Mouse (Mus musculus): ENCODE results near the gene Hdac11.

Gene Hdac11

DNA sequence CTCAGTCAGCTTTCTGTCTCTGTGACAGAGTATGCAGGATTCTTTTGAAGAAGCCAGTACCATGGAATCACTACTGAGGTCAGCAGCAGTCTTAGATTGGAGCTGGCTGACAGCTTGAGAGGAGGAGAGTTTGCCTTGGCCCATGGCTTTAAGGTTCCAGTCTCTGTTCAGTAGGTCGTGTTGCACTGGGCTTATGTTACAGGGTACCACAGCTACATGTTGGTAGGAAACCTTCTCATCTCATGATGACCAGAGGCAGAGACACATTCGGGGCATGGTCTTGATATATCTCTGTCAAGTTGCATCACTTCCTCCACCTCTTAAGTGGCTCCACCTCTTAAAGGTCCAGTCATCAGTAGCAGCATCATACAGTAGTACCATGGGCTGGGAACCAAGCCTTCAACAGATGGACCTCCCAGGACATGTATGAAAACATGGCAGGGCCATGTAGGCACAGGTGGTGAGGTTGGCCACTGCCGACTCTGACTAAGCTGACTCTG is 15.0 kb downstream of the Hdac11 start:
- DNase-seq: no peak

GRCm38 (mm10) chr6:91172381-91172780 is 15.9 kb downstream of the Hdac11 start:
- no peak for DNase-seq

- peak; percentile 20 for DNase-seq
Measured at GRCm38 (mm10) chr6:91173221-91173880, 16.9 kb downstream of the Hdac11 start.

DNA sequence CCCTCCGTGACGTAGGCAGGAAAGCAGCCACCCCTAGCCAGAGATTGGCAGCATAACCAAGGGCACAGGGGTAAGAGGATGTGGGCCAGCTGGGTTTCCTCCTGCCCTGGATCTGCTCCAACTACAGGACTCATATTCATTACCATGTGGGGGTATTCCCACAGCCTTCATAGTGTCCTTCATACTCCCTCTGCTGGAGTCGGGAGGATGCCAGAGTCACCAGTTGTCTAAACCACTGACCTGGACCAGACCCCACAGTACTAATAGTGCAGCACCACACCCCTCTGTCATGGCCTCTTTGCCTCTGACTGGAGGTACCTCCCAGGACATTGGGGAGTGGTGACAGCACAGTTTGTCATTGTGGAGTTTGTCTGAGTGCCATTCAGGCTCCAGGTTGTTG is 17.7 kb downstream of the Hdac11 start:
- no peak for DNase-seq

- DNase-seq: no peak
Measured at GRCm38 (mm10) chr6:91180767-91181171, 24.3 kb downstream of the Hdac11 start.

DNA sequence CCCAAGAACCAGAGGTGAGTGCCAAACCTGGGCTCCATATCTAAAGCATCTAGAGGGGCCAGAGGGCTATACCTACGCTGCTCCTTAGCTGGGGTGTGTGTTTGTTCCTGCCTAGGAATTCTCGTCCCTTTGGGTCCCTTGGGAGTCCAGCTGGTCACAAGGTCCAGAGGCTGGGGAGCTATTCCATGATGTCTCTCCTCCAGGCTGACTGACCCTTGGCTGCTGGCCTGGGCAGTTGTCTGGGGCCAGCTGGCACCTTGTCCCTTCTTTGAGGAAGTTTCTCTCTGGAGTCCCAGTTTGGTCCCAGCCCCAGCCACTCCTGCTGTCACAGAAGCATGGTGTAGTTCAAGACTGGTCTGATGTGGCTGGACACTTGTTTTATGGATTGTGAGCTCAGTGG is 24.9 kb downstream of the Hdac11 start:
- DNase-seq: peak; percentile 75

DNA sequence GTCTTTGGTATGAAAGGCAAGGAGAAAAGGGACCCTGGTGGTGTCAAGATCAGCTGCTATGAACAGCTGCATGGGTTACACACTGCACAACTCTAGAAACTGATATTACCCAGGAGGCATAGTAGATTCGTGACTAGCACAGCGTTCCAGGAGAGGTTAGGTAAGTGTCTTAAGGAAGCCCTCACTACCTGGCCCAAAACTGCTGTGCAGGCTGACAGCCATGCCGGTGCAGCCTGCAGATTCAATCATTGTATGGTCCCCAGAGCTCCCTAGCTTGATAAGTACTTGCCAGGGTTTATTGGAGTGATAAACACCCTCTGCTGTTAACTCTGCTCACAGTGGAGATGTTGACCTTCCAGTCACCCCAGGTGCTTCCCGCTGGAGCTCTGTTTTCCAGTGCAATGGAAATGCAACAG is 25.6 kb downstream of the Hdac11 start:
- DNase-seq: no peak

GRCm38 (mm10) chr6:91183041-91183440 is 26.6 kb downstream of the Hdac11 start:
- DNase-seq: no peak

- DNase-seq: no peak
Measured at GRCm38 (mm10) chr6:91183980-91184379, 27.5 kb downstream of the Hdac11 start.

DNA sequence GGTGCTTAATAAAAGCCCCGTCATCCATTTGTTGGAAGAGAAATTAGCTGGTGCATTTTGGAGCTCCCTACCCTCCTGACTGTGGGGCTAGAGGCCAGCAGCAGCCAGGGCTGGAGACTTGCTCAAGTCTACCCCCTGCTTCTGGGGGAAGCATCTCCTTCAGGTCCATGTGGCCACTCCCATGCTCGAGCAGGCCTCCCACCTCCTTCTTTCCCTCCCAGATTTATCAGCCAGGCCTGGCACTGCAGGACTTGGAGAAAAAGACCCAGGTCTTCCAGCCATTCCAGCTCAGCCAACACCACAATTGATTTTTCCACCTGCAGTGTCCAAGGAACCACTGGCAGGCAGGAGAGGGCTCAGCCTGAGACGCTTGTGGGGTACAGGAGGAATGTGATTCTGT is 28.3 kb downstream of the Hdac11 start:
- DNase-seq: no peak

DNA sequence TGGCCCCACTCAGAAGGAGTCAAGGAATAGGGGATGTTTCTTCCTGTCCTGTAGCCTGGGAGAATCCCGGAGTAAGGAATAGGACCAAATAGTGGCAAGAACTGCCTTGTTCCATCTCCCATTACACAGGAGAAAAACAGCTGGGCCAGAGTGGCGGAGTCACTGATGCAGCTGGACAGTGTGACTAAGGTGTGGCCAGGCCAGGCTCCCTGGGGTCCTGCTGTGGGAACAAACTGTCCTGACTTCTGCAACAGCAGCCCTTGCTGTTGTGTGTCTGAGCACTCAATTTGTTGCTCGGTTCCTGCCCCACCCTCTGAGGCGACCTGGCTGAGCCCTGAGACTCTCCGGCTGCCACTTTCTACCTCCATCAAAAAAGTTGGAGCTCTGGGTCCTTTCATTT is 29.0 kb downstream of the Hdac11 start:
- DNase-seq: no peak

DNA sequence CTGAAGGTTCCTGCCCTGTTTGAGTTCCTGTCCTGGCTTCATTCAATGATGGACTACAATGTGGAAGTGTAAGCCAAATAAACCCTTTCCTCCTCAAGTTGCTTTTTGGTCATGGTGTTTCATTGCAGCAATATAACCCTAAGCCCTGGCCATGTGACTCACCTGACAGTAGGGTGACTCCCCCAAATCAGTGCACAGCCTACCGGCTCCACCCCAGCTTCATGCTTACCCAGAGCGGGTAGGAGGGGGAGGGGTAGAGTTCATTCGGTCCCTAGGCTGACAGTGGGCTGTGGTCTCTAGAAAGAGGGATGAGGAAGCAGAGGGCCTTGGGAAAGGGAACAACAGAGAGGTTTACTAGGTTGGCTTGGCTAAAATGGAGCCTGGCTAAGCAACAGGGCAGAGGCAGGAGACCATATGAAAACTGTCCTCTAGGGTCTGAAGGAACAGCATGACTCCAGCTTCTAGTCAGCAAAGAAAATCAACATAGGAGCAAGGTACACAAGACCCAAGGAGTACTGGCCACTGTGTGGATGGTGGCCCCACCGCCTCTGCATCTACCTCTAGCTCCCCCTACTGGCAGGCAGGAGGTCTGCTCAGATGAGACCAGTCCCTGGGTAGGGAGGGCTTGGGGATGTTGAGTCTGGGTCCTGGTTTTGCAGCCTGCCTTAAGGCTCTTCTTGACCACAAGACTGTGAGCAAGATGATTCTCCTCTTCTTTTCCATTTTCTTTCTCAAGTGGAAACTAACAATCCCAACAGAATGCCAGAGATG is 29.9 kb downstream of the Hdac11 start:
- DNase-seq: no peak

- DNase-seq: no peak
Measured at GRCm38 (mm10) chr6:91186934-91187333, 30.5 kb downstream of the Hdac11 start.

DNA sequence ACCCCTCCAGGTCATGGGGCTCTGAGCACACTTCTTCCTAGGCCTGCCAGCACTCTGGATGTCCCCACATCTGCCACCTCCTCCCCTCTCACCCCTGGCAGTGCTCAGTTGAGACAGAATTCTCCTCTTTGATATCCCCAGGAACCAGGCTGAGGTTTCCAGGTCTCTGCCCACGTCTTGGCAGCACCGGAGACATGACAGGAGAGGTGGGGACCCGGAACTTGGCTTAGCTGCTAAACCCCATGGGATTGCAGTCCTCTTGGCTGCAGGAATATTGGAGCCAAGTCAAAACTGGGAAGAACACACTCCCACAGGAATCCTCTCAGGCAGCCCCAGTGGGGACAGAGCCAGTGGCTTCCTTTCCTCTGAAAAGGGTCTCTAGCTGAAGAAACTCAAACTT is 31.4 kb downstream of the Hdac11 start:
- DNase-seq: no peak

DNA sequence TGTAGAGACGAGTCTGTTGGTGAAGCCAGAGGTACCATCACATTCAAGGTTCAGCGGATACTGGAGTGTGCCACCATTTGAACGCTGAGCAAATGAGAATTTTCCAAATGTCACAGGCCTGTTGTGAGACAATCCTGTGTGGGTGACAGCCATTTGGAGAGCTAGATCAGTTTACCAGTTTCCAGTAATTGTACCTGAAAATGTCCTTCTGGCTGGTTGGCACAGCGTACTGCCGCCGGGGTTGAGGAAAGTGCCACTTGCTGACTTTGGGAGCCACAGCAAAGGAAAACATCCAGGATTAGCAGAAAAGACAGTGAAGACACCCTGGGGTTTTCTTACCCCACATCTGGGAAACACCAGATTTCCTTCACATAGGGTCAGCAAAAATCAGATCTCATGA is 33.5 kb downstream of the Hdac11 start:
- no peak for DNase-seq

GRCm38 (mm10) chr6:91191465-91191864 is 35.0 kb downstream of the Hdac11 start:
- no peak for DNase-seq

DNA sequence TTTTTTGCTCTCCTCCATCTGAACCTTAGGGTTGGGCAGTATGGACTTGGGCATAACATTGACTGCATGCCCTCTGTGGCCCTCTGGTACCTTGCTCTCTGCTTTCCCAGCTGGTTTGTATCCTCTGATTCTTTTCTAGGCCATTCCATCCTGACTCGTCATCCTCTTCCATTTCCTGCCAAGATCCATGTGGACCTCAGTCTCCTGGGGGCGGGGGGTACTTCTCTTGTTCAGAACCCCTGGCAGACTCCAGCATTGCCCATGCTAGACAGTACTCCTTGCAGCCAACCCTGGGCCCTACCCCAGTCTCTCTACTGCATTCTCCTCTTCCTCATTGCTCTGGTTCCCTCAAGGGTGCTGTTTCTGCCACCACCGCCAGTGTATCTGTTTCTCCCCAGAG is 36.0 kb downstream of the Hdac11 start:
- no peak for DNase-seq

- DNase-seq: no peak
Measured at GRCm38 (mm10) chr6:91192851-91193545, 36.5 kb downstream of the Hdac11 start.

DNA sequence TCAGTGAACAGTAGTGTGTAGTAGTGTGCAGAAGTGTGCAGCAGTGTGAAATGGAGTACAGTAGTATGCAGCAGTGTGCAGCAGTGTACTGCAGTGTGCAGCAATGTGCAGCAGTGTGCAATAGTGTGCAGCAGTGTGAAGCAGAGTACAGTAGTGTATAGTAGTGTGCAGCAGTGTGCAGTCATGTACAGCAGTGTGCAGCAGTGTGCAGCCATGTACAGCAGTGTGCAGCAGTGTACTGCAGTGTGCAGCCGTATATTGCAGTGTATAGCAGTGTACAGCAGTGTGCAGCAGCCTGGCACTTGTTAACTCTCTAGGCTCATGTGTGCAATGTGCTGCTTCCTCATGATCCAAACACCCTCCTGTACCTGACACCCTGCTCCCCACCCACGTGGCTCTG is 42.0 kb downstream of the Hdac11 start:
- no peak for DNase-seq

DNA sequence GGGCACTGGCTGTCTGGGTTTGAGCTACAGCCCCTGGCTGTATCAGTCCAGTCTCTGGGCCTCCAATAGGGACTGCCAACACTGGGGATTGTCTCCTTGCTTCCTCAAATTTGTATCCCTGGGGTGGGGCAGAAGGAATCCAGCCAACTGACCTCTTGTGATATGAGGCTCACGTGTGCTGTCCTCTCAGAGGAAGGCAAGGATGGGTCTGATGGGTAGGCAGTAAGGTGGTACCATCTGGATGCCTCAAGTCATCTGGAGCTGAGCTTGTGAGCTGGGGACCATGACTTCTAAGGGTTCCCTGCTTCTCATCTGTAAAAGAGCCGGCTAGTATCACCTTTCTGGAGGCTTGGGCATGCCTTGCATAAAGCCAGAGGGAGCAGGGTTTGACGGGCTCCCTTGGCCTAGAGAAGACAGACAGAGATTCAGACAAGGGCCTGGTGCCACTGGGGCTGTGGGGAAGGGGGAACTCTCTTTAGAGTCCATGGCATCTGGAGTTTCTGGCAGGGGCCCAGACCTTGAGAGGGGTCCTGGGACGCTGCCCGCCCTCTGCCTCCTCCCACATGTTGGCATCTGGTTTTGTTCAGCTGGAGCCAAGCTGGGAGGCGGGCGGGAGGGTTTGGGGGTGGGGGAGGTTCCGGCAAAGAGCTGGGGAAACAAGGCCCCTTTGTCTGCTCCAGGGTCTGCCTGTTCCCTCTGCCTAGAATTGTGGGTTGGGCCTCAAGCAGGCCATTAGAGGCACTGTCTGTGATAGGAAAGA is 44.1 kb downstream of the Hdac11 start:
- DNase-seq: no peak

DNA sequence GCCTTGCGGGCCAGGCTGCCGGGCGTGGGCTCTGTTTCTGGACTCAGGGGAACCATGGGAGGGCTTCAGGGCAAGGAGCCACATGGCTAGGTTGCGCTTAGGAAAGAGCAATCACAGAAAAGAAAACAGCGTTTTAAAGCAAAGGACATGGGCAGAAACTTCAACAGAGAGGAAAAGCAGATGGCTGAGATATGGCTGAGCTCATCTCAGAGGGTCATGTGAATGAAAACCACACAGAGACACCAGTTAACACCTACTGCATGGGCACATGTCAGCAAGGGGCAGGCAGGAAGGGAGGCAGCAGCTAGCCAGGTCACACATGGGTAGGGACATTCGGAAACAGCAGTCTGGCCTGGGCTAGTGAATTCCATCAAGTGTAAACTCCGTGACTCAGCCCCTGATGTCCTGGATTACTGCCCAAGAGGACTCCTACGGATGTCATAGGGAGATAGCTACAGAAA is 45.4 kb downstream of the Hdac11 start:
- DNase-seq: no peak

DNA sequence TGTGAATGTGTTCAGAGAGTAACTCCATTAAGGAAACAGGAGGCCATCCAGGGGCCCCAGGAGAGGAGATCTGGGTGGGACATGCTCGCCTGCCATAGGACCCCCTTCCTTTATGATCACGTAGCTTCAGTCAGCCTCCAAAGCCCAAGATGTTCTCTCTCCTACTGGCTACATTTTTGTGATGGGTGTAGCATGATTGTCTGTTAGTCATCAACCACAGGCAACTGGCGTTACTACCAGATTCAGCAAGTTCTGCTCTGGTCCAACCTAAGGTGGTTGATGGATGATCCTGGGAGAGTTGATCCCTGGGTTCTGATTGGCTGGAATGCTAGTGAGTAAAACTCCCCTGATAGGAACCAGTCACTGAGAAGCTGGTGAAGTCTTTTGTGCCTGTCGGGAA is 46.1 kb downstream of the Hdac11 start:
- DNase-seq: no peak

DNA sequence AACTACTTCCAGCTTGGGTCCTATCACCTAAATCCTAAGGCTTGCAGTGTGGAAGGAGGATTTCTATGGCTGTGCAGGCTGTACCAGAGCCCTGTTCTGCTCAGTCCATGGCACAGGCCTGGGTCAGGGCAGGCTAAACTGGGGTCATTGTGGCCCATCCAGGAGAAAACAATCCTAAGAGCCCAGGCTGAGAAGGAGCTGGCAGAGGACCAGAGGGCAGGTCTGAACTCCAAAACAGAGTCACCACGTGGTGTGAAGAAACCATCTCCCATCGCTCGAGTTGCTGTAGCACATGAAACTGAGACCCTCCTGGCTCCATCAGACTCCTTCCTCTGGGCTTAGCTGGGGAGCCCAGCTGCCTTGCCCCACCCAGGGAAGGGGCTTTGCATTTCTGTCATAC is 48.9 kb downstream of the Hdac11 start:
- DNase-seq: no peak
